Mouse (Mus musculus): ENCODE measurements around the gene Mrpl28.
"Not testable (repeated sequence)": the region's sequence is repeated elsewhere in the genome, so short reads cannot be mapped to it uniquely, and the experiment has no call there.

The Mrpl28 gene

DNA sequence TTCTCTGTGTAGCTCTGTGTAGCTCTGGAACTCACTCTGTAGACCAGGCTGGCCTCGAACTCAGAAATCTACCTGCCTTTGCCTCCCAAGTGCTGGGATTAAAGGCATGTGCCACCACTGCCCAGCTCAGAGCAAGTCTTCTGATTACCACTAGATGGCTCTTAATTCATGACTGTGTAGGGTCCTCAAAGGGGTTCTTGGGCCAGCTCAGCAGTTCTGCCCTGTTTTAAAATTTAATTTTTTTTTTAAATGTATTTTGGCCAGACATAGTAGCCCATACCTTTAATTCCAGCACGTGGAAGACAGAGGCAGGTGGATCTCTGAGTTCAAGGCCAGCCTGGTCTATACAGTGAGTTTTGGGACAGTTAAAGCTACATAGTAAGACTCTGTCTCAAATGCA lies 51.9 kb downstream of the Mrpl28 start:
- in situ Hi-C loops (cut with MboI, MseI) = not testable (repeated sequence)
